Mouse (Mus musculus) thymus, adult 2 months (tissue): ENCODE results near the gene Sh3bp5l. TPM values are rescaled to one million over a fixed set of nuclear protein-coding genes. Genes with fewer than 3 reads are reported as not detected.
A peak's percentile ranks its signal among the peaks of the same experiment; 100 is the strongest.

Experiments used
- DNase-seq: peaks from one replicate; pipeline ENCODE4 v3.0.0; 2021
- H3K27ac ChIP-seq: fragments of 200-500 bp; 2 replicates; pipeline ENCODE4 v1.5.1; 2012; ENCODE audit warnings: low read length, control low read depth; ENCODE audit not compliant: control insufficient read depth, insufficient read depth
- H3K27me3 ChIP-seq: fragments of 200-500 bp; 2 replicates; pipeline ENCODE4 v1.6.1; 2012; ENCODE audit warnings: mild to moderate bottlenecking, low read length, moderate library complexity, mixed read lengths; ENCODE audit not compliant: control insufficient read depth, insufficient read depth
- H3K36me3 ChIP-seq: fragments of 200-500 bp; 2 replicates; pipeline ENCODE4 v1.6.1; 2012; ENCODE audit warnings: mild to moderate bottlenecking, low read length, moderate library complexity; ENCODE audit not compliant: control insufficient read depth, insufficient read depth
- H3K4me1 ChIP-seq: fragments of 200-500 bp; replicated peaks from 2 replicates; pipeline ENCODE4 v1.6.1; 2012; ENCODE audit warnings: low read length; ENCODE audit not compliant: control insufficient read depth, insufficient read depth
- H3K4me3 ChIP-seq: fragments of 200-500 bp; 2 replicates; pipeline ENCODE4 v1.5.1; 2012; ENCODE audit warnings: mild to moderate bottlenecking, low read length, control low read depth, moderate library complexity; ENCODE audit not compliant: control insufficient read depth, insufficient read depth
- CTCF ChIP-seq: fragments of 200-500 bp; IDR thresholded peaks from 2 replicates; pipeline ENCODE4 v1.5.1; 2012; ENCODE audit warnings: mild to moderate bottlenecking, control low read depth, low read length, moderate library complexity, borderline replicate concordance; ENCODE audit not compliant: control insufficient read depth, poor library complexity, insufficient read depth; ENCODE audit errors: extremely low read depth
- POLR2A ChIP-seq: fragments of 200-500 bp; IDR thresholded peaks from 2 replicates; pipeline ENCODE4 v1.6.1; 2012; ENCODE audit warnings: mild to moderate bottlenecking, low read length, control low read depth, moderate library complexity; ENCODE audit not compliant: control insufficient read depth, poor library complexity, insufficient read depth; ENCODE audit errors: extremely low read depth
- WGBS: fragments of 180-500 bp; shearing (Covaris S2); methylation state at CpG from one replicate; pipeline ENCODE4 v1.1.7; 2018; 5-methylcytosine and 5-hydroxymethylcytosine counted together
- polyA plus RNA-seq: library from polyadenylated mRNA; depleted of rRNA; stranded (reverse); fragments of >200 nt; gene quantifications from 2 replicates; pipeline ENCODE4 v1.2.3, GENCODE M21; 2012

Sh3bp5l gene
- polyA plus RNA-seq, 1 experiment: 43.3 TPM

DNA sequence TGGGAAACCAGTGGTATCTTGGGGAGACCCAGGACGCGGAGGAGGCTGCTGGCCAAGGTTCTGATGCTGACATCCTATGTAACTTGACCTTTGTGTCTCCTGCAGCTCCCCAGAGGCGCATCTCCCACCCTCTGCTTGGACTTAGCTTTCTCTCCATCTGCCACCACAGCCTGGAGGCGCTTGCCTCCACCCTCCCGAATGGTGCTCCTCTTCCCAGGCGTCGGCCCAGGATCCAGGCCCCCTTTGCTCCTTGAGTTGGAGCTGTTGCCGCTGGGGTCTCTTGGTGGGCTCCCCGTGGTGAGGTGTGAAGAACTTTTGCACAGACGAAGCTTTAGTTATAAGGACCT, 598 bp downstream of the Sh3bp5l start:
- no peak overlapping the region for H3K27ac ChIP-seq
- no peaks in the 10 kb centered on the region for H3K27me3 ChIP-seq
- WGBS: 26% methylated on average over 10 of the region's 10 CpGs
- 0 out of 2 replicates have a peak, but pooled peaks cover 2% of the 10 kb centered on the region for H3K36me3 ChIP-seq
- H3K4me3 ChIP-seq: peak overlapping the region; percentile 91
- DNase-seq: peak; percentile 19
- H3K4me1 ChIP-seq: peaks cover 13% of the 10 kb centered on the region
- TF ChIP-seq POLR2A: no peak
- no peak for TF ChIP-seq CTCF

DNA sequence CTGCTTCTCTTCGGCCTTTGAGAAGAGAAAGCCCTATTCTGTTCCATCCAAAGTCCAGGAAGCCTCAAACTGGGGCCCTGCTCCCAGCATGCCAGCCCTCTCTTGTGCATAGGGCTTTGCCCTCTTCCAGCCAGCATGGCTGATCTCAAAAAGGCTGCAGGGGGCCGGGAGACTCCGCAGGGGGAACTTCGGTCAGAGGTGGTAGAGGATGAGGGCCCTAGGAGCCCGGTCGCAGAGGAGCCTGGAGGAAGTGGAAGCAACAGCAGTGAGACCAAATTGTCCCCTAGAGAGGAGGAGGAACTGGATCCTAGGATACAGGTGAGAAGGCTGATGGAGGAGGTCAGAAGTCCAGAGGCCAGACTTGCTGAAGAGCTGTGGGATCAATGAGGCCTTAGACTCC, 1.0 kb downstream of the Sh3bp5l start:
- DNase-seq: no peak
- 91% methylated on average over 6 of the region's 6 CpGs for WGBS
- Histone ChIP-seq H3K27ac (no peak overlapping the region), H3K4me1 (peaks cover 13% of the 10 kb centered on the region), H3K27me3 (no peaks in the 10 kb centered on the region), H3K36me3 (0 out of 2 replicates have a peak, but pooled peaks cover 4% of the 10 kb centered on the region), H3K4me3 (0 out of 2 replicates have a peak overlapping the region, but pooled peaks have one; percentile 91)
- TF ChIP-seq CTCF (no peak), POLR2A (no peak)

GRCm38 (mm10) chr11:58334746-58335145, 4.2 kb downstream of the Sh3bp5l start:
- TF ChIP-seq POLR2A (no peak), CTCF (no peak)
- Histone ChIP-seq H3K4me1 (peaks cover 10% of the 10 kb centered on the region), H3K27me3 (no peaks in the 10 kb centered on the region), H3K4me3 (no peak overlapping the region), H3K36me3 (peaks cover 15% of the 10 kb centered on the region), H3K27ac (no peak overlapping the region)
- DNase-seq: no peak
- WGBS: 90% methylated on average over 3 of the region's 3 CpGs

- no peak for TF ChIP-seq CTCF
- TF ChIP-seq POLR2A: no peak
- no peak for DNase-seq
- WGBS: 88% methylated on average over 4 of the region's 4 CpGs
- H3K27ac ChIP-seq: no peak overlapping the region
- no peaks in the 10 kb centered on the region for H3K27me3 ChIP-seq
- H3K36me3 ChIP-seq: peaks cover 22% of the 10 kb centered on the region
- no peak overlapping the region for H3K4me3 ChIP-seq
- no peaks in the 10 kb centered on the region for H3K4me1 ChIP-seq
Measured at GRCm38 (mm10) chr11:58346745-58347144, 16.2 kb downstream of the Sh3bp5l start.

DNA sequence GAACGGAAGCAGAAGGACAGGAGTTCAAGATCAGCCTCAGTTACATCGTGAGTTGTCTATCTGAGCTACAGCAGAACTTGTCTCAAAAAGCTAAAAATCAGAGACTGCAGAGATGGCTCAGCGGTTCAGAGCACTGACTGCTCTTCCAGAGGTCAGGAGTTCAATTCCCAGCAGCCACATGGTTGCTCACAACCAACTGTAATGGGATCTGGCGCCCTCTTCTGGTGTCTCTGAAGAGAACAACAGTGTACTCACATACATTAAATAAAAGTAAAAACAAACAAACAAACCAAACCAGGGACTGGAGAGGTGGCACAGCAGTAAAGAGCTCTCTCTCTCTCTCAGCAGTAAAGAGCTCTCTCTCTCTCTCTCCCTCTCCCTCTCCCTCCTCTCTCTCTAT, 20.1 kb downstream of the Sh3bp5l start:
- no peak for DNase-seq
- Histone ChIP-seq H3K4me3 (no peak overlapping the region), H3K4me1 (no peaks in the 10 kb centered on the region), H3K36me3 (peaks cover 9% of the 10 kb centered on the region), H3K27me3 (no peaks in the 10 kb centered on the region), H3K27ac (no peak overlapping the region)
- WGBS: 94% methylated on average over 4 of the region's 4 CpGs
- TF ChIP-seq POLR2A (no peak), CTCF (no peak)

DNA sequence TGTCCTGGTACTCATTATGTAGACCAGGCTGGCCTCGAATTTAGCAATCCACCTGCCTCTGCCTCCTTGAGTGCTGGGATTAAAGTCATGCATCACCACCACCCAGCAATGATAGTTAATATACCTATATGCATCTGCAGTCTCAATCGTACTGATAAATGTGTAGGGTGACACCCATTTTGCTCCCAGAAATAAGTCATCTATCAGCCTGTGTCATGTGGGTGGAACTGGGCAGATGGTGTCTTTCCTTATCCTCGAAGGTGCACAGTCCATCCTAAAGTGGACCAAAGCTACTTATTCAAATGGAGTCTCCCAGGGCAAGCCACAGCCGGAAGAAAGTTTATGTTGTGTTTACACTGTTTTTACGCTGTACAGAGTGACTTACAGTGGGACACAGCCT, 20.7 kb downstream of the Sh3bp5l start:
- TF ChIP-seq POLR2A (no peak), CTCF (no peak)
- H3K4me3 ChIP-seq: no peak overlapping the region
- no peaks in the 10 kb centered on the region for H3K4me1 ChIP-seq
- H3K27ac ChIP-seq: no peak overlapping the region
- peaks cover 3% of the 10 kb centered on the region for H3K36me3 ChIP-seq
- no peak for DNase-seq
- WGBS: 90% methylated on average over 5 of the region's 5 CpGs
- H3K27me3 ChIP-seq: no peaks in the 10 kb centered on the region

DNA sequence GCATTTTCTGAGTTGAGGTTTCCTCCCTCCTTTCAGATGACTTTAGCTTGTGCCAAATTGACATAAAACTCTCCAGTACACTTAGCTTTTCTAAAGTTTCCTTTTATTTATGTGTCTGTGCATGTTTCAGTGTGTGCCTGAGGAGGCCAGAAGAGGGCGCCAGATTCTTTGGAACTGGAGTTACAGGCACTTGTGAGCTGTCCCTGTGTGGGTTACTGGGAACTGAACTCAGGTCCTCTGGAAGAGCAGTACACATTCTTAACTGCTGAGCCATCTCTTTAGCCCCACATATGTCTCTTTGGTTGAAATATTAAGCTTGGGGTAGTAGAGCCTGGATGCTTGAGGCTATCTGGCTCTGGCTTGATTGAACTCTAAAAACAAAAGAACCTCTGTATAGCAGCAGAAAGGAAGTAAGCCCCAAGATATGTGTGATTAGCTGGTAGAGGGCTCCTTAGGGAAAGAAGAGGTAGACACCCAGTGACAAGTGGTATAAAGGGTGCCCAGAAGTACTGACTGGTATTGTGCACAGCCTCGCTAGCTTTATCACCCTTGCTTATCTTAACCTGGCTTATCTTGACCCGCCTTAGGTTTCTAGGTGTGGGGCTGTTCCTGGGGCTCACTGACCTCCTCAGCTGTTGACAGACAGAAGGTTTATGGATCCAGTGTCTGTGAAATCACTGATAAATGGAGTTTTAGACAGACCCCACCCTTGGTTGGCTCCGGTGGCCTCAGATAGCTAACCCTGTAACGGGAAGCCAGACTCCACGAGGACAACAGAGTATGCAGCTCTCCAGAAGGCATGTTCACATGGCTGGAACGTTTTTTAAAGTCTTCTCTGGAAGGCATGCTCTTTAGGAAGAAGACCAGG, 22.4 kb downstream of the Sh3bp5l start:
- no peak for DNase-seq
- H3K4me3 ChIP-seq: no peak overlapping the region
- no peaks in the 10 kb centered on the region for H3K36me3 ChIP-seq
- TF ChIP-seq CTCF (no peak), POLR2A (no peak)
- no peaks in the 10 kb centered on the region for H3K27me3 ChIP-seq
- no peak overlapping the region for H3K27ac ChIP-seq
- WGBS: 74% methylated on average over 7 of the region's 7 CpGs
- H3K4me1 ChIP-seq: no peaks in the 10 kb centered on the region
